Comparison of ENCODE assay signal across 10 mouse cellular contexts in genomic region chr11:98088224-98088623, GRCm38 (mm10). TPM values are rescaled to one million over a fixed set of nuclear protein-coding genes. Genes with fewer than 3 reads are reported as not detected.
DNase-seq lines count a peak whose midpoint lies in the region; ATAC-seq lines count a peak whose summit lies in the region.
"Had no signal": no experiment of that assay in that cellular context is flagged by ENCODE, and none has a peak within 500 bp of the region (broad histone marks: within the 10 kb centered on the region; RNA-seq: fewer than 3 reads in every experiment).

No protein-coding gene starts in this region.

- no peaks in the 10 kb centered on the region for H3K9me3 ChIP-seq in limb, embryonic 13.5 days
- no peaks in the 10 kb centered on the region for H3K9me3 ChIP-seq in limb, embryonic 10.5 days (replicated peaks)
- H3K9me3 ChIP-seq in kidney, embryonic 14.5 days (ENCODE audit: control insufficient read depth, low read length): no peaks in the 10 kb centered on the region
- no peaks in the 10 kb centered on the region for H3K9me3 ChIP-seq in midbrain, embryonic 11.5 days (ENCODE audit: control insufficient read depth, low read length)

- H3K27me3 ChIP-seq in limb, embryonic 13.5 days: no peaks in the 10 kb centered on the region
- H3K27me3 ChIP-seq in limb, embryonic 10.5 days (ENCODE audit: low read depth, poor library complexity, severe bottlenecking): no peaks in the 10 kb centered on the region
- H3K27me3 ChIP-seq in kidney, embryonic 14.5 days (ENCODE audit: control insufficient read depth, insufficient read depth, low read length): no peaks in the 10 kb centered on the region
- no peaks in the 10 kb centered on the region for H3K27me3 ChIP-seq in midbrain, embryonic 11.5 days (ENCODE audit: control insufficient read depth, insufficient read depth, low read length)

- no peak for DNase-seq in limb, embryonic 10.5 days (ENCODE audit: low spot score)
- peak; percentile 65 for DNase-seq in adrenal gland, adult 2 months
- DNase-seq in gastrocnemius, adult 18-20 months (ENCODE audit: low spot score): peak; percentile 16
- no peak for DNase-seq in midbrain, embryonic 11.5 days (ENCODE audit: low spot score, missing footprints)
- DNase-seq in cerebellum, adult 11-12 months: no peak

- H3K27ac ChIP-seq in limb, embryonic 13.5 days: no peak overlapping the region
- H3K27ac ChIP-seq in limb, embryonic 10.5 days: no peak overlapping the region
- no peak overlapping the region for H3K27ac ChIP-seq in kidney, embryonic 14.5 days (ENCODE audit: low read depth, low read length)
- no peak overlapping the region for H3K27ac ChIP-seq in midbrain, embryonic 11.5 days (ENCODE audit: low read depth, low read length)

- WGBS in limb, embryonic 13.5 days: 46% methylated on average over 7 of the region's 7 CpGs
- WGBS in limb, embryonic 10.5 days: 55% methylated on average over 7 of the region's 7 CpGs
- WGBS in kidney, embryonic 14.5 days: 59% methylated on average over 7 of the region's 7 CpGs
- 55% methylated on average over 7 of the region's 7 CpGs for WGBS in midbrain, embryonic 11.5 days

- H3K4me2 ChIP-seq in limb, embryonic 13.5 days (replicated peaks): no peak overlapping the region
- no peak overlapping the region for H3K4me2 ChIP-seq in kidney, embryonic 14.5 days (replicated peaks; ENCODE audit: low read depth, low read length)
- no peak overlapping the region for H3K4me2 ChIP-seq in midbrain, embryonic 11.5 days

- H3K4me1 ChIP-seq in limb, embryonic 13.5 days: no peaks in the 10 kb centered on the region
- peaks cover 6% of the 10 kb centered on the region for H3K4me1 ChIP-seq in limb, embryonic 10.5 days
- H3K4me1 ChIP-seq in kidney, embryonic 14.5 days (ENCODE audit: control insufficient read depth, insufficient read depth, low read length): no peaks in the 10 kb centered on the region
- no peaks in the 10 kb centered on the region for H3K4me1 ChIP-seq in midbrain, embryonic 11.5 days (ENCODE audit: control insufficient read depth, insufficient read depth, low read length)

- H3K4me3 ChIP-seq in limb, embryonic 13.5 days: no peak overlapping the region
- H3K4me3 ChIP-seq in limb, embryonic 10.5 days: no peak overlapping the region
- H3K4me3 ChIP-seq in kidney, embryonic 14.5 days (ENCODE audit: low read length): no peak overlapping the region
- H3K4me3 ChIP-seq in midbrain, embryonic 11.5 days (ENCODE audit: low read depth, low read length): no peak overlapping the region
- H3K4me3 ChIP-seq: erythroblast, embryonic 14.5 days had no signal

- H3K36me3 ChIP-seq in limb, embryonic 13.5 days: peaks cover 67% of the 10 kb centered on the region
- H3K36me3 ChIP-seq in limb, embryonic 10.5 days: peaks cover 60% of the 10 kb centered on the region
- H3K36me3 ChIP-seq in kidney, embryonic 14.5 days (ENCODE audit: control insufficient read depth, insufficient read depth, low read length): peaks cover 42% of the 10 kb centered on the region
- peaks cover 9% of the 10 kb centered on the region; the same call in 1 of the 2 replicates for H3K36me3 ChIP-seq in midbrain, embryonic 11.5 days (ENCODE audit: control insufficient read depth, insufficient read depth, low read length)

- no peak overlapping the region for H3K9ac ChIP-seq in limb, embryonic 13.5 days
- no peak overlapping the region for H3K9ac ChIP-seq in kidney, embryonic 14.5 days (ENCODE audit: low read depth, low read length)
- no peak overlapping the region for H3K9ac ChIP-seq in midbrain, embryonic 11.5 days (ENCODE audit: low read length)

- peak; percentile 24; the same call in 1 of the 2 replicates for ATAC-seq in limb, embryonic 13.5 days (ENCODE audit: low FRiP score, low read depth)
- 0 out of 2 replicates have a peak, but pooled peaks have one; percentile 52 for ATAC-seq in kidney, embryonic 14.5 days (ENCODE audit: low FRiP score, low TSS enrichment)
- peak; percentile 64; the same call in 1 of the 2 replicates for ATAC-seq in megakaryocyte-erythroid progenitor cell, adult 5-6 weeks (replicated peaks; ENCODE audit: low FRiP score, low TSS enrichment, poor library complexity, severe bottlenecking)
- no peak for ATAC-seq in midbrain, embryonic 11.5 days (ENCODE audit: low FRiP score)

RNA-seq across cellular contexts. Expression of gene Stac2, which starts 35.0 kb away (rescaled TPM):
- 0.74 and 1.1 TPM in 2 replicates for polyA plus RNA-seq in limb, embryonic 13.5 days (2015; fragmentation: Nextera tagmentation; extraction: Ambion mirVana)
- polyA plus RNA-seq in limb, embryonic 10.5 days (2016; fragmentation: Nextera tagmentation; extraction: Ambion mirVana): 0.28 and 0.56 TPM in 2 replicates
- 1 to 10 TPM; 3.6 to 4.0 TPM for total RNA-seq in adrenal gland, adult 2 months (2021)
- polyA plus RNA-seq in adrenal gland, adult 2 months (2012; rRNA removed): 0.71 and 0.83 TPM in 2 replicates
- total RNA-seq in gastrocnemius, adult 18-20 months (2021): under 1 TPM; 0.14 to 0.16 TPM
- polyA plus RNA-seq in kidney, embryonic 14.5 days (2014; fragmentation: Nextera tagmentation; extraction: Ambion mirVana): 3.8 and 4.1 TPM in 2 replicates
- total RNA-seq in megakaryocyte-erythroid progenitor cell, adult 5-6 weeks (2014; fragmentation: Nextera tagmentation): not detected in 2 replicates
- not detected in 2 replicates for total RNA-seq in megakaryocyte-erythroid progenitor cell, adult 5-6 weeks (2017)
- polyA plus RNA-seq in midbrain, embryonic 11.5 days (2014; fragmentation: Nextera tagmentation; extraction: Ambion mirVana): 0.37 and 0.47 TPM in 2 replicates
- total RNA-seq: liver, adult 2 months had no signal
- polyA plus RNA-seq: erythroblast, embryonic 14.5 days; liver, adult 2 months had no signal

Comparison
In these comparisons a context has a peak if more than half of its experiments do, and no peak if none do; other contexts are left out.
1. DNase-seq: peak in adrenal gland, adult 2 months (single experiment) and gastrocnemius, adult 18-20 months (single experiment); none in limb, embryonic 10.5 days (single experiment), midbrain, embryonic 11.5 days (single experiment) and cerebellum, adult 11-12 months (single experiment).